Mouse (Mus musculus): ENCODE measurements around the gene Nav3. TPM values are rescaled to one million over a fixed set of nuclear protein-coding genes. Genes with fewer than 3 reads are reported as not detected.

The Nav3 gene
- polyA plus RNA-seq, 1 experiment from 2014 or later = 2.4 TPM

- no peak overlapping the region for H3K9ac ChIP-seq (ENCODE audit: low read length)
- H3K9me3 ChIP-seq (replicated peaks; ENCODE audit: control insufficient read depth, low read length) = no peaks in the 10 kb centered on the region
- H3K27me3 ChIP-seq (ENCODE audit: control insufficient read depth, insufficient read depth, low read length) = no peaks in the 10 kb centered on the region
- H3K4me1 ChIP-seq (ENCODE audit: control insufficient read depth, insufficient read depth, low read length) = no peaks in the 10 kb centered on the region
- 59% methylated on average over 5 of the region's 5 CpGs for WGBS
- ATAC-seq (ENCODE audit: insufficient read depth, low FRiP score) = no peak
- no peak overlapping the region for H3K27ac ChIP-seq (ENCODE audit: low read length)
- H3K4me2 ChIP-seq (ENCODE audit: low read depth, low read length) = no peak overlapping the region
- H3K4me3 ChIP-seq (replicated peaks; ENCODE audit: low read length) = no peak overlapping the region
- H3K36me3 ChIP-seq (ENCODE audit: control insufficient read depth, insufficient read depth, low read length) = no peaks in the 10 kb centered on the region
Measured at GRCm38 (mm10) chr10:110317275-110317674, 138.7 kb downstream of the Nav3 start.

GRCm38 (mm10) chr10:110314525-110314924 lies 141.5 kb downstream of the Nav3 start:
- no peaks in the 10 kb centered on the region for H3K9me3 ChIP-seq (replicated peaks; ENCODE audit: control insufficient read depth, low read length)
- no peak overlapping the region for H3K9ac ChIP-seq (ENCODE audit: low read length)
- no peaks in the 10 kb centered on the region for H3K4me1 ChIP-seq (ENCODE audit: control insufficient read depth, insufficient read depth, low read length)
- no peaks in the 10 kb centered on the region for H3K36me3 ChIP-seq (ENCODE audit: control insufficient read depth, insufficient read depth, low read length)
- no peak for ATAC-seq (ENCODE audit: insufficient read depth, low FRiP score)
- H3K4me3 ChIP-seq (replicated peaks; ENCODE audit: low read length) = no peak overlapping the region
- no peak overlapping the region for H3K27ac ChIP-seq (ENCODE audit: low read length)
- no peak overlapping the region for H3K4me2 ChIP-seq (ENCODE audit: low read depth, low read length)
- WGBS = 72% methylated on average over 5 of the region's 5 CpGs
- H3K27me3 ChIP-seq (ENCODE audit: control insufficient read depth, insufficient read depth, low read length) = no peaks in the 10 kb centered on the region

- Histone ChIP-seq H3K27ac (ENCODE audit: low read length) (no peak overlapping the region), H3K27me3 (ENCODE audit: control insufficient read depth, insufficient read depth, low read length) (no peaks in the 10 kb centered on the region), H3K9ac (ENCODE audit: low read length) (no peak overlapping the region), H3K9me3 (replicated peaks; ENCODE audit: control insufficient read depth, low read length) (no peaks in the 10 kb centered on the region), H3K36me3 (ENCODE audit: control insufficient read depth, insufficient read depth, low read length) (no peaks in the 10 kb centered on the region), H3K4me2 (ENCODE audit: low read depth, low read length) (no peak overlapping the region), H3K4me1 (ENCODE audit: control insufficient read depth, insufficient read depth, low read length) (no peaks in the 10 kb centered on the region), H3K4me3 (replicated peaks; ENCODE audit: low read length) (no peak overlapping the region)
- WGBS = 89% methylated on average over 7 of the region's 7 CpGs
- no peak for ATAC-seq (ENCODE audit: insufficient read depth, low FRiP score)
Measured at GRCm38 (mm10) chr10:110313959-110314358, 142.0 kb downstream of the Nav3 start.

DNA sequence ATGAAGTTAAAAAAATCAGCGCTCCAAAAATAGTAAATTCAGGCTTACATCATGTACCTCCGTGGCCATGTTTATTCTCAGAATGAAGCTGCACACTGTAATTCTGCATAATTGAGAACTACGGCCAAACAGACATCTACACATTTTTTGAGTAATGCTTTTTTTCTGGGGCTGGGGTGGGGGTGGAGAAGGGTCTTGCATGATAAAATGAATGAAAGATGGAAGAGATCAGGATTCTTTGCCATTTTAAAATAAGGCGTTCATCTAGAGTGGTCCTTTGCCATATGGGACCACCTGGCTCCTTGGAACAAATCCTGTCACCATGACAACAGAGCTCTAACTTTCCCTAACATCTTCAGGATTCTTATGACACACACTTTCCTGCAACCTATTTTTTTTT lies 146.5 kb downstream of the Nav3 start:
- Histone ChIP-seq H3K27me3 (ENCODE audit: control insufficient read depth, insufficient read depth, low read length) (no peaks in the 10 kb centered on the region), H3K27ac (ENCODE audit: low read length) (no peak overlapping the region), H3K4me3 (replicated peaks; ENCODE audit: low read length) (no peak overlapping the region), H3K4me1 (ENCODE audit: control insufficient read depth, insufficient read depth, low read length) (no peaks in the 10 kb centered on the region), H3K9me3 (replicated peaks; ENCODE audit: control insufficient read depth, low read length) (no peaks in the 10 kb centered on the region), H3K9ac (ENCODE audit: low read length) (no peak overlapping the region), H3K36me3 (ENCODE audit: control insufficient read depth, insufficient read depth, low read length) (no peaks in the 10 kb centered on the region), H3K4me2 (ENCODE audit: low read depth, low read length) (no peak overlapping the region)
- WGBS = 51% methylated on average over 4 of the region's 4 CpGs
- no peak; the same call in 1 of the 2 replicates for ATAC-seq (ENCODE audit: insufficient read depth, low FRiP score)

DNA sequence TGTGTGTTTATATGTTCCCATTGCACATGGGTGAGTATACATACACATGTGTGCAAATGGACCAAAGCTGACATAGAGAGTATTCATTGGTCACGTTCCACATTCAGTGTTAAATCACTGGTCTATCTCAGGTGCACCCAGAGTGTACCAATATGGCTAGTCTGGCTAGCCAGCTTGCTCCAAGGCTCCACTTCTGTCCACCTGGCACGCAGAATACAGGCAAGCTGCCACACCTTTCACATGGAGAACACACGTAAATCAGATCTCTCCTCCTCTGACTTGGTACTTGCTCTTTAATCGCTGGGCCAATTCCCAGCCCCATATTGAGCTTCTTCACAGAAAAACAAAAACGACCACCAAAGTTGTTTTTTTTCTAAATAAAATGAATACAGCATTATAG lies 150.4 kb downstream of the Nav3 start:
- Histone ChIP-seq H3K4me2 (ENCODE audit: low read depth, low read length) (no peak overlapping the region), H3K36me3 (ENCODE audit: control insufficient read depth, insufficient read depth, low read length) (no peaks in the 10 kb centered on the region), H3K4me1 (ENCODE audit: control insufficient read depth, insufficient read depth, low read length) (no peaks in the 10 kb centered on the region), H3K27ac (ENCODE audit: low read length) (no peak overlapping the region), H3K9ac (ENCODE audit: low read length) (no peak overlapping the region), H3K9me3 (replicated peaks; ENCODE audit: control insufficient read depth, low read length) (no peaks in the 10 kb centered on the region), H3K27me3 (ENCODE audit: control insufficient read depth, insufficient read depth, low read length) (no peaks in the 10 kb centered on the region), H3K4me3 (replicated peaks; ENCODE audit: low read length) (no peak overlapping the region)
- ATAC-seq (ENCODE audit: insufficient read depth, low FRiP score) = no peak
- 76% methylated on average over 5 of the region's 5 CpGs for WGBS

GRCm38 (mm10) chr10:110290016-110290623 lies 165.9 kb downstream of the Nav3 start:
- Histone ChIP-seq H3K4me1 (ENCODE audit: control insufficient read depth, insufficient read depth, low read length) (no peaks in the 10 kb centered on the region), H3K27ac (ENCODE audit: low read length) (no peak overlapping the region), H3K4me2 (ENCODE audit: low read depth, low read length) (no peak overlapping the region), H3K36me3 (ENCODE audit: control insufficient read depth, insufficient read depth, low read length) (no peaks in the 10 kb centered on the region), H3K9ac (ENCODE audit: low read length) (no peak overlapping the region), H3K4me3 (replicated peaks; ENCODE audit: low read length) (no peak overlapping the region), H3K9me3 (replicated peaks; ENCODE audit: control insufficient read depth, low read length) (no peaks in the 10 kb centered on the region), H3K27me3 (ENCODE audit: control insufficient read depth, insufficient read depth, low read length) (no peaks in the 10 kb centered on the region)
- no peak for ATAC-seq (ENCODE audit: insufficient read depth, low FRiP score)
- 85% methylated on average over 10 of the region's 10 CpGs for WGBS

DNA sequence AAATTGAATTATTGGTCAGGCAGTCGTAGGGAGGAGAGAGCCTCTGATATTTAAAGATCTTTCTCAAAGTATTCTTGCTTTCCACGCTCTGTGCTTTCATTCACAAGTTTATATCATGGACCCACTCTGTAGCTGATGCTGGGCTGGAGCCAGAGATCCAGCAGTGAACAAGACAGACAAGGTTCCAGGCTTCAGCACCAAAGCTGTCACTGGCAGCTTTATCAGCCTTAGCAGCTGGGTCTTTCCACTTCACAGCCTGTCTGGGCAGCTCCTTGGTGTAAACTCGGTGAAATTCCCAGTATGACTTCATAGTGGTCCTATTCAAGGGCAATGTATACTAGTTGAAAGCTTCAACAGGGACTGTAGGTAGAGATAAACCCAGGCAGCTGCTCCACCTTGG lies 172.1 kb downstream of the Nav3 start:
- no peaks in the 10 kb centered on the region for H3K4me1 ChIP-seq (ENCODE audit: control insufficient read depth, insufficient read depth, low read length)
- H3K27me3 ChIP-seq (ENCODE audit: control insufficient read depth, insufficient read depth, low read length) = no peaks in the 10 kb centered on the region
- 66% methylated on average over 3 of the region's 3 CpGs for WGBS
- no peak overlapping the region for H3K27ac ChIP-seq (ENCODE audit: low read length)
- no peak overlapping the region for H3K4me2 ChIP-seq (ENCODE audit: low read depth, low read length)
- H3K4me3 ChIP-seq (replicated peaks; ENCODE audit: low read length) = no peak overlapping the region
- H3K9ac ChIP-seq (ENCODE audit: low read length) = no peak overlapping the region
- no peak for ATAC-seq (ENCODE audit: insufficient read depth, low FRiP score)
- H3K9me3 ChIP-seq (replicated peaks; ENCODE audit: control insufficient read depth, low read length) = no peaks in the 10 kb centered on the region
- no peaks in the 10 kb centered on the region for H3K36me3 ChIP-seq (ENCODE audit: control insufficient read depth, insufficient read depth, low read length)

DNA sequence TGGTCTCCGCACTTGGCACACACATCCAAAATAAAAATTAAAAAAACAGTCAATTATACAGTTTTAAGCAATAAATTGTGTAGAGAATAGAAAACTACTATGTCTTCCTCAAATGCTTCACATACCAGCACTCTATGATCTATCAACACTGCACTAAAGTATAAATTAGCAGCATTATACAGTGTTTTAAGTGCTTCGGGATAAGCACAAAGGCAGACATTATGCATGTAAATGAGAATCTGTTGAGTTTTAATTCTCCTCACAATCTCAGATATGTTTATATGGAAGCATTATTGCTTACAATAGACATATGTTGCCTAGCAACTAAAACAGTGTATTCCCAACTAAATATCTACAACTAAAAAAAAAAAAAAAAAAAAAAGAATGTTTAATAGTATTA lies 183.2 kb downstream of the Nav3 start:
- Histone ChIP-seq H3K27ac (ENCODE audit: low read length) (no peak overlapping the region), H3K9ac (ENCODE audit: low read length) (no peak overlapping the region), H3K4me1 (ENCODE audit: control insufficient read depth, insufficient read depth, low read length) (no peaks in the 10 kb centered on the region), H3K9me3 (replicated peaks; ENCODE audit: control insufficient read depth, low read length) (no peaks in the 10 kb centered on the region), H3K36me3 (ENCODE audit: control insufficient read depth, insufficient read depth, low read length) (no peaks in the 10 kb centered on the region), H3K27me3 (ENCODE audit: control insufficient read depth, insufficient read depth, low read length) (no peaks in the 10 kb centered on the region), H3K4me2 (ENCODE audit: low read depth, low read length) (no peak overlapping the region), H3K4me3 (replicated peaks; ENCODE audit: low read length) (no peak overlapping the region)
- ATAC-seq (ENCODE audit: insufficient read depth, low FRiP score) = no peak
- WGBS = 83% methylated on average over 2 of the region's 2 CpGs

DNA sequence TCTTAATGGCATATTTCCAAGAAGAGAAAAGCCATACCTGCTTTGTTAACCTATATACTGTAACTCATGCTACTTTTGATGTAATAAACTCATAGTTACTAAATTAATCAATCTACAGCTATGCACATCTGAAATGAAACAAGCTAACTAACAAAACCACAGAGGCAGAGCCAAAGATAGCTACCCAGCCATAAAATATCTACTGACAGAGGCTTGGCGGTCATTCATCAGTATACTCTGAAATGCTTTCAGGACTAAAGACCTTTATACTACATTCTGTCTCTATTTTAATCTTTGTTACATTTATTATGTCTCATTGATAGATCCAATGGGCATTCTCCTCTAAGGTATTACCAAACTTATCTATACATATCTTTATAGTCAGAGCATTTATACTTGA lies 185.4 kb downstream of the Nav3 start:
- H3K4me1 ChIP-seq (ENCODE audit: control insufficient read depth, insufficient read depth, low read length) = no peaks in the 10 kb centered on the region
- no peaks in the 10 kb centered on the region for H3K36me3 ChIP-seq (ENCODE audit: control insufficient read depth, insufficient read depth, low read length)
- no peak overlapping the region for H3K4me2 ChIP-seq (ENCODE audit: low read depth, low read length)
- ATAC-seq (ENCODE audit: insufficient read depth, low FRiP score) = no peak
- H3K9ac ChIP-seq (ENCODE audit: low read length) = no peak overlapping the region
- H3K9me3 ChIP-seq (replicated peaks; ENCODE audit: control insufficient read depth, low read length) = no peaks in the 10 kb centered on the region
- no peak overlapping the region for H3K27ac ChIP-seq (ENCODE audit: low read length)
- H3K27me3 ChIP-seq (ENCODE audit: control insufficient read depth, insufficient read depth, low read length) = no peaks in the 10 kb centered on the region
- WGBS = 80% methylated on average over 1 of the region's 1 CpGs
- H3K4me3 ChIP-seq (replicated peaks; ENCODE audit: low read length) = no peak overlapping the region
